Comparison of ENCODE assay signal across 1 mouse cellular context in the genomic region with DNA sequence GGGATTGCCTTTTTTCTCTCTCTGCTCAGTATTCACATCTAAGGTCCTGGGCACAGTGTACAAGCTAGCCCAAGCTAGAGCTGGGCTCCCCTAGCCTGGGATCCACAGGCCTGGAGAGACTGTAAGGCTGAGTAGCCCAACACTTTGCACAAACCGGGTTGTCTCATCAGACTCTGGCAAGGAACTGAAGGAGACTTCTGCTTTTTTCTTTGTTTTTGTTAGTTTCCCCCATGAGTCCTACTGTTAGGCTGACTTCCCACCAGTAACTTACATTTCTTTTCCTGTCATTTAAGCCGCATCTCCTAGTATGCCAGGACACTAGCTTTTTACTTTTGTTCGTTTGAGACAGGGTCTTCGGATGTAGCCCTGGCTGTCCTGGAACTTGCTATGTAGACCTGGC.
TF ChIP-seq lines count a peak whose summit lies in the region.

No protein-coding gene starts in this region.

TF ChIP-seq in MEL, 35 proteins besides CTCF, POLR2A, EP300 and RAD21 (continued from another document):
- TF ChIP-seq MAZ (IDR thresholded peaks at IDR 0.05; ENCODE audit: low read depth, low read length), result no peak
- TF ChIP-seq MYB (IDR thresholded peaks at IDR 0.05; ENCODE audit: low read depth, low read length), result no peak
- no peak for TF ChIP-seq ZC3H11A (IDR thresholded peaks at IDR 0.05; ENCODE audit: low read depth, low read length)
- TF ChIP-seq TCF12 (IDR thresholded peaks at IDR 0.05; ENCODE audit: low read depth, low read length), result peak; percentile 69
- TF ChIP-seq RCOR1 (IDR thresholded peaks at IDR 0.05; ENCODE audit: low read depth, low read length), result no peak
- TF ChIP-seq HCFC1 (IDR thresholded peaks at IDR 0.05; ENCODE audit: low read depth, low read length), result no peak
- no peak for TF ChIP-seq GABPA (IDR thresholded peaks at IDR 0.05; ENCODE audit: low read depth, low read length)
